Mouse (Mus musculus) liver, adult 2 months (tissue): ENCODE measurements at regions not wholly inside any gene's neighbourhood (a gene's known extent, or its start where the extent isn't known, plus 50 kb on each side); places are given as distances from the start of the nearest gene placed in this dataset.

Experiments used
- DNase-seq: peaks from one replicate; pipeline ENCODE4 v3.0.0-alpha.2; 2011; ENCODE audit warnings: low read depth, low spot score; ENCODE audit errors: extremely low read depth
- H3K27ac ChIP-seq: fragments of 200-500 bp; replicated peaks from 2 replicates; pipeline ENCODE4 v1.5.1; 2012; ENCODE audit warnings: low read depth, mild to moderate bottlenecking, control low read depth, inconsistent platforms, low read length; ENCODE audit not compliant: insufficient read depth
- H3K27me3 ChIP-seq: fragments of 200-500 bp; 2 replicates; pipeline ENCODE4 v1.6.1; 2012; ENCODE audit warnings: mild to moderate bottlenecking, moderate library complexity, low read length, inconsistent platforms; ENCODE audit not compliant: control insufficient read depth, insufficient read depth
- H3K36me3 ChIP-seq: fragments of 200-500 bp; 2 replicates; pipeline ENCODE4 v1.6.1; 2012; ENCODE audit warnings: low read length, inconsistent platforms; ENCODE audit not compliant: control insufficient read depth, insufficient read depth
- H3K4me1 ChIP-seq: fragments of 200-500 bp; 2 replicates; pipeline ENCODE4 v1.6.1; 2011; ENCODE audit warnings: low read length; ENCODE audit not compliant: control insufficient read depth, insufficient read depth
- H3K4me3 ChIP-seq: fragments of 200-500 bp; 2 replicates; pipeline ENCODE4 v1.5.1; 2011; ENCODE audit warnings: low read depth, mild to moderate bottlenecking, control low read depth, low read length, moderate library complexity; ENCODE audit not compliant: insufficient read depth
- H3K79me2 ChIP-seq: fragments of 200-500 bp; 2 replicates; pipeline ENCODE4 v1.6.1; 2012; ENCODE audit warnings: inconsistent platforms, mild to moderate bottlenecking, low read length, moderate library complexity; ENCODE audit not compliant: control insufficient read depth, insufficient read depth
- H3K9ac ChIP-seq: fragments of 200-500 bp; 2 replicates; pipeline ENCODE4 v1.6.1; 2012; ENCODE audit warnings: low read depth, mild to moderate bottlenecking, control low read depth, inconsistent platforms, low read length
- CTCF ChIP-seq: fragments of 200-500 bp; IDR thresholded peaks from 2 replicates; pipeline ENCODE4 v1.5.1; 2011; ENCODE audit warnings: low read depth, low read length, control low read depth
- POLR2A ChIP-seq: fragments of 200-500 bp; IDR thresholded peaks from 2 replicates; pipeline ENCODE4 v1.6.1; 2011; ENCODE audit warnings: low read length, control low read depth; ENCODE audit not compliant: insufficient read depth; ENCODE audit errors: extremely low read depth
- WGBS: fragments of 180-500 bp; shearing (Covaris S2); methylation state at CpG from one replicate; pipeline ENCODE4 v1.1.7; 2018; 5-methylcytosine and 5-hydroxymethylcytosine counted together

GRCm38 (mm10) chr8:59389706-59390105 is 477.3 kb upstream of the Galntl6 start:
- Histone ChIP-seq H3K36me3 (no peaks in the 10 kb centered on the region), H3K27ac (no peak overlapping the region), H3K79me2 (no peaks in the 10 kb centered on the region), H3K9ac (no peak overlapping the region), H3K4me3 (no peak overlapping the region), H3K27me3 (no peaks in the 10 kb centered on the region), H3K4me1 (no peaks in the 10 kb centered on the region)
- DNase-seq, result no peak
- no peak for TF ChIP-seq CTCF
- no peak for TF ChIP-seq POLR2A
- WGBS, result 54% methylated on average over 1 of the region's 1 CpGs

GRCm38 (mm10) chr8:59384711-59385110 is 472.3 kb upstream of the Galntl6 start:
- no peaks in the 10 kb centered on the region for H3K36me3 ChIP-seq
- WGBS, result 29% methylated on average over 1 of the region's 1 CpGs
- H3K4me3 ChIP-seq, result no peak overlapping the region
- no peak for DNase-seq
- no peak for TF ChIP-seq POLR2A
- 0 out of 2 replicates have a peak, but pooled peaks have one; percentile 3 for TF ChIP-seq CTCF
- no peaks in the 10 kb centered on the region for H3K4me1 ChIP-seq
- H3K27me3 ChIP-seq, result no peaks in the 10 kb centered on the region
- H3K79me2 ChIP-seq, result no peaks in the 10 kb centered on the region
- no peak overlapping the region for H3K27ac ChIP-seq
- H3K9ac ChIP-seq, result no peak overlapping the region

GRCm38 (mm10) chr8:59352983-59353382 is 440.5 kb upstream of the Galntl6 start:
- Histone ChIP-seq H3K9ac (no peak overlapping the region), H3K36me3 (no peaks in the 10 kb centered on the region), H3K79me2 (no peaks in the 10 kb centered on the region), H3K27ac (no peak overlapping the region), H3K27me3 (no peaks in the 10 kb centered on the region), H3K4me3 (no peak overlapping the region), H3K4me1 (no peaks in the 10 kb centered on the region)
- DNase-seq, result no peak
- WGBS, result 86% methylated on average over 3 of the region's 3 CpGs
- TF ChIP-seq POLR2A, result no peak

- Histone ChIP-seq H3K36me3 (no peaks in the 10 kb centered on the region), H3K27me3 (no peaks in the 10 kb centered on the region), H3K4me3 (no peak overlapping the region), H3K27ac (no peak overlapping the region), H3K79me2 (no peaks in the 10 kb centered on the region), H3K4me1 (no peaks in the 10 kb centered on the region), H3K9ac (no peak overlapping the region)
- DNase-seq, result no peak
- TF ChIP-seq CTCF, result no peak
- no peak for TF ChIP-seq POLR2A
These were observed 422.6 kb upstream of the Galntl6 start for GRCm38 (mm10) chr8:59334990-59335389.
